Mouse (Mus musculus): Measurements from ENCODE around the gene Celsr1. TPM values are rescaled to one million over a fixed set of nuclear protein-coding genes. Genes with fewer than 3 reads are reported as not detected.

Celsr1 gene
- polyA plus RNA-seq, 1 experiment from 2014 or later, result 2.4 TPM

GRCm38 (mm10) chr15:85949421-85950164 is 84.0 kb downstream of the Celsr1 start:
- no peak for ATAC-seq (ENCODE audit: low read depth)
- 55% methylated on average over 16 of the region's 16 CpGs for WGBS
- Histone ChIP-seq H3K4me1 (ENCODE audit: control insufficient read depth, insufficient read depth, low read length) (peaks cover 6% of the 10 kb centered on the region; the same call in 1 of the 2 replicates), H3K36me3 (ENCODE audit: control insufficient read depth, insufficient read depth, low read length) (no peaks in the 10 kb centered on the region), H3K9ac (replicated peaks; ENCODE audit: low read depth, low read length) (no peak overlapping the region), H3K9me3 (ENCODE audit: control insufficient read depth, low read length) (no peaks in the 10 kb centered on the region), H3K27me3 (ENCODE audit: control insufficient read depth, insufficient read depth, low read length) (no peaks in the 10 kb centered on the region), H3K4me3 (ENCODE audit: low read depth, low read length) (no peak overlapping the region), H3K27ac (ENCODE audit: low read depth, low read length) (no peak overlapping the region), H3K4me2 (ENCODE audit: low read depth, low read length) (no peak overlapping the region)

- no peak for ATAC-seq (ENCODE audit: low read depth)
- 24% methylated on average over 8 of the region's 8 CpGs for WGBS
- Histone ChIP-seq H3K4me1 (ENCODE audit: control insufficient read depth, insufficient read depth, low read length) (peaks cover 6% of the 10 kb centered on the region; the same call in 1 of the 2 replicates), H3K9me3 (ENCODE audit: control insufficient read depth, low read length) (no peaks in the 10 kb centered on the region), H3K9ac (replicated peaks; ENCODE audit: low read depth, low read length) (no peak overlapping the region), H3K27me3 (ENCODE audit: control insufficient read depth, insufficient read depth, low read length) (no peaks in the 10 kb centered on the region), H3K4me3 (ENCODE audit: low read depth, low read length) (no peak overlapping the region), H3K4me2 (ENCODE audit: low read depth, low read length) (no peak overlapping the region), H3K36me3 (ENCODE audit: control insufficient read depth, insufficient read depth, low read length) (no peaks in the 10 kb centered on the region), H3K27ac (ENCODE audit: low read depth, low read length) (no peak overlapping the region; the same call in 1 of the 2 replicates)
Measured at GRCm38 (mm10) chr15:85947967-85948366, 85.6 kb downstream of the Celsr1 start.

GRCm38 (mm10) chr15:85947541-85947940 is 86.0 kb downstream of the Celsr1 start:
- no peak for ATAC-seq (ENCODE audit: low read depth)
- Histone ChIP-seq H3K4me1 (ENCODE audit: control insufficient read depth, insufficient read depth, low read length) (peaks cover 6% of the 10 kb centered on the region; the same call in 1 of the 2 replicates), H3K4me3 (ENCODE audit: low read depth, low read length) (no peak overlapping the region), H3K36me3 (ENCODE audit: control insufficient read depth, insufficient read depth, low read length) (no peaks in the 10 kb centered on the region), H3K27me3 (ENCODE audit: control insufficient read depth, insufficient read depth, low read length) (no peaks in the 10 kb centered on the region), H3K4me2 (ENCODE audit: low read depth, low read length) (no peak overlapping the region), H3K9ac (replicated peaks; ENCODE audit: low read depth, low read length) (no peak overlapping the region), H3K9me3 (ENCODE audit: control insufficient read depth, low read length) (no peaks in the 10 kb centered on the region), H3K27ac (ENCODE audit: low read depth, low read length) (no peak overlapping the region; the same call in 1 of the 2 replicates)
- WGBS, result 10% methylated on average over 9 of the region's 9 CpGs

- no peaks in the 10 kb centered on the region for H3K9me3 ChIP-seq (ENCODE audit: control insufficient read depth, low read length)
- no peak overlapping the region for H3K4me3 ChIP-seq (ENCODE audit: low read depth, low read length)
- WGBS, result 46% methylated on average over 5 of the region's 5 CpGs
- no peak overlapping the region for H3K4me2 ChIP-seq (ENCODE audit: low read depth, low read length)
- no peaks in the 10 kb centered on the region for H3K4me1 ChIP-seq (ENCODE audit: control insufficient read depth, insufficient read depth, low read length)
- no peak for ATAC-seq (ENCODE audit: low read depth)
- H3K27me3 ChIP-seq (ENCODE audit: control insufficient read depth, insufficient read depth, low read length), result no peaks in the 10 kb centered on the region
- no peaks in the 10 kb centered on the region for H3K36me3 ChIP-seq (ENCODE audit: control insufficient read depth, insufficient read depth, low read length)
- H3K27ac ChIP-seq (ENCODE audit: low read depth, low read length), result no peak overlapping the region
- no peak overlapping the region for H3K9ac ChIP-seq (replicated peaks; ENCODE audit: low read depth, low read length)
Measured at GRCm38 (mm10) chr15:85935627-85936049, 97.9 kb downstream of the Celsr1 start.

- Histone ChIP-seq H3K36me3 (ENCODE audit: control insufficient read depth, insufficient read depth, low read length) (no peaks in the 10 kb centered on the region), H3K9ac (replicated peaks; ENCODE audit: low read depth, low read length) (no peak overlapping the region), H3K4me2 (ENCODE audit: low read depth, low read length) (no peak overlapping the region), H3K27me3 (ENCODE audit: control insufficient read depth, insufficient read depth, low read length) (no peaks in the 10 kb centered on the region), H3K4me3 (ENCODE audit: low read depth, low read length) (no peak overlapping the region), H3K4me1 (ENCODE audit: control insufficient read depth, insufficient read depth, low read length) (no peaks in the 10 kb centered on the region), H3K27ac (ENCODE audit: low read depth, low read length) (no peak overlapping the region), H3K9me3 (ENCODE audit: control insufficient read depth, low read length) (no peaks in the 10 kb centered on the region)
- ATAC-seq (ENCODE audit: low read depth), result no peak
- 90% methylated on average over 12 of the region's 12 CpGs for WGBS
Measured at GRCm38 (mm10) chr15:85928161-85928560, 105.4 kb downstream of the Celsr1 start.

- 92% methylated on average over 11 of the region's 11 CpGs for WGBS
- Histone ChIP-seq H3K9ac (replicated peaks; ENCODE audit: low read depth, low read length) (no peak overlapping the region), H3K4me1 (ENCODE audit: control insufficient read depth, insufficient read depth, low read length) (no peaks in the 10 kb centered on the region), H3K27me3 (ENCODE audit: control insufficient read depth, insufficient read depth, low read length) (no peaks in the 10 kb centered on the region), H3K4me2 (ENCODE audit: low read depth, low read length) (no peak overlapping the region), H3K4me3 (ENCODE audit: low read depth, low read length) (no peak overlapping the region), H3K9me3 (ENCODE audit: control insufficient read depth, low read length) (no peaks in the 10 kb centered on the region), H3K27ac (ENCODE audit: low read depth, low read length) (no peak overlapping the region), H3K36me3 (ENCODE audit: control insufficient read depth, insufficient read depth, low read length) (no peaks in the 10 kb centered on the region)
- no peak for ATAC-seq (ENCODE audit: low read depth)
Measured at GRCm38 (mm10) chr15:85921855-85922254, 111.7 kb downstream of the Celsr1 start.

- Histone ChIP-seq H3K9ac (replicated peaks; ENCODE audit: low read depth, low read length) (no peak overlapping the region), H3K4me1 (ENCODE audit: control insufficient read depth, insufficient read depth, low read length) (no peaks in the 10 kb centered on the region), H3K4me3 (ENCODE audit: low read depth, low read length) (no peak overlapping the region), H3K9me3 (ENCODE audit: control insufficient read depth, low read length) (no peaks in the 10 kb centered on the region), H3K27ac (ENCODE audit: low read depth, low read length) (no peak overlapping the region), H3K4me2 (ENCODE audit: low read depth, low read length) (no peak overlapping the region), H3K36me3 (ENCODE audit: control insufficient read depth, insufficient read depth, low read length) (no peaks in the 10 kb centered on the region), H3K27me3 (ENCODE audit: control insufficient read depth, insufficient read depth, low read length) (no peaks in the 10 kb centered on the region)
- WGBS, result 17% methylated on average over 8 of the region's 8 CpGs
- peak; percentile 65; the same call in 1 of the 2 replicates for ATAC-seq (ENCODE audit: low read depth)
Measured at GRCm38 (mm10) chr15:85919892-85920248, 113.7 kb downstream of the Celsr1 start.

- 20% methylated on average over 8 of the region's 8 CpGs for WGBS
- H3K4me1 ChIP-seq (ENCODE audit: control insufficient read depth, insufficient read depth, low read length), result no peaks in the 10 kb centered on the region
- H3K9me3 ChIP-seq (ENCODE audit: control insufficient read depth, low read length), result no peaks in the 10 kb centered on the region
- no peaks in the 10 kb centered on the region for H3K27me3 ChIP-seq (ENCODE audit: control insufficient read depth, insufficient read depth, low read length)
- no peak overlapping the region for H3K4me3 ChIP-seq (ENCODE audit: low read depth, low read length)
- H3K27ac ChIP-seq (ENCODE audit: low read depth, low read length), result no peak overlapping the region
- no peak overlapping the region for H3K4me2 ChIP-seq (ENCODE audit: low read depth, low read length)
- peak; percentile 72 for ATAC-seq (ENCODE audit: low read depth)
- no peak overlapping the region for H3K9ac ChIP-seq (replicated peaks; ENCODE audit: low read depth, low read length)
- no peaks in the 10 kb centered on the region for H3K36me3 ChIP-seq (ENCODE audit: control insufficient read depth, insufficient read depth, low read length)
Measured at GRCm38 (mm10) chr15:85919191-85919891, 114.2 kb downstream of the Celsr1 start.

GRCm38 (mm10) chr15:85913605-85914004 is 120.0 kb downstream of the Celsr1 start:
- Histone ChIP-seq H3K27ac (ENCODE audit: low read depth, low read length) (no peak overlapping the region), H3K4me3 (ENCODE audit: low read depth, low read length) (no peak overlapping the region)

More at GRCm38 (mm10) chr15:85913605-85914004, 120.0 kb downstream of the Celsr1 start:
- no peaks in the 10 kb centered on the region for H3K36me3 ChIP-seq (ENCODE audit: control insufficient read depth, insufficient read depth, low read length)
- H3K4me2 ChIP-seq (ENCODE audit: low read depth, low read length), result no peak overlapping the region
- WGBS, result 39% methylated on average over 2 of the region's 2 CpGs
- peaks cover 6% of the 10 kb centered on the region; the same call in 1 of the 2 replicates for H3K4me1 ChIP-seq (ENCODE audit: control insufficient read depth, insufficient read depth, low read length)
- H3K9ac ChIP-seq (replicated peaks; ENCODE audit: low read depth, low read length), result no peak overlapping the region
- no peaks in the 10 kb centered on the region for H3K27me3 ChIP-seq (ENCODE audit: control insufficient read depth, insufficient read depth, low read length)
- ATAC-seq (ENCODE audit: low read depth), result no peak
- no peaks in the 10 kb centered on the region for H3K9me3 ChIP-seq (ENCODE audit: control insufficient read depth, low read length)

Measured in neural tube, embryonic 14.5 days (tissue).